Mouse (Mus musculus): ENCODE measurements at regions not wholly inside any gene's neighbourhood (a gene's known extent, or its start where the extent isn't known, plus 50 kb on each side); places are given as distances from the start of the nearest gene placed in this dataset.

- DNase-seq (ENCODE audit: low spot score): no peak
These were observed 351.8 kb downstream of the Osr1 start for GRCm38 (mm10) chr12:9921591-9922198.

- no peak for DNase-seq (ENCODE audit: low spot score)
These were observed 354.6 kb downstream of the Osr1 start for GRCm38 (mm10) chr12:9924561-9924960.

- DNase-seq (ENCODE audit: low spot score): peak; percentile 28
These were observed 364.2 kb downstream of the Osr1 start for GRCm38 (mm10) chr12:9934158-9934557.

- DNase-seq (ENCODE audit: low spot score): no peak
These were observed 371.4 kb downstream of the Osr1 start for GRCm38 (mm10) chr12:9941357-9941756.

GRCm38 (mm10) chr12:9941823-9942222 lies 371.9 kb downstream of the Osr1 start:
- no peak for DNase-seq (ENCODE audit: low spot score)

- DNase-seq (ENCODE audit: low spot score): no peak
These were observed 378.9 kb downstream of the Osr1 start for GRCm38 (mm10) chr12:9948784-9949183.

GRCm38 (mm10) chr12:9952372-9952771 lies 382.5 kb downstream of the Osr1 start:
- no peak for DNase-seq (ENCODE audit: low spot score)

GRCm38 (mm10) chr12:9954178-9954888 lies 384.4 kb downstream of the Osr1 start:
- DNase-seq (ENCODE audit: low spot score): no peak

- DNase-seq (ENCODE audit: low spot score): no peak
These were observed 399.5 kb downstream of the Osr1 start for GRCm38 (mm10) chr12:9969390-9969789.

- DNase-seq (ENCODE audit: low spot score): no peak
These were observed 399.0 kb upstream of the Nt5c1b start for GRCm38 (mm10) chr12:9970771-9971170.

- DNase-seq (ENCODE audit: low spot score): peak; percentile 20
These were observed 391.2 kb upstream of the Nt5c1b start for GRCm38 (mm10) chr12:9978494-9979112.

- peak; percentile 37 for DNase-seq (ENCODE audit: low spot score)
These were observed 390.7 kb upstream of the Nt5c1b start for GRCm38 (mm10) chr12:9979113-9979507.

- DNase-seq (ENCODE audit: low spot score): no peak
These were observed 378.5 kb upstream of the Nt5c1b start for GRCm38 (mm10) chr12:9991305-9991704.

- DNase-seq (ENCODE audit: low spot score): no peak
These were observed 374.1 kb upstream of the Nt5c1b start for GRCm38 (mm10) chr12:9995670-9996069.

- no peak for DNase-seq (ENCODE audit: low spot score)
These were observed 373.2 kb upstream of the Nt5c1b start for GRCm38 (mm10) chr12:9996455-9997189.

- DNase-seq (ENCODE audit: low spot score): no peak
These were observed 372.6 kb upstream of the Nt5c1b start for GRCm38 (mm10) chr12:9997190-9997561.

- no peak for DNase-seq (ENCODE audit: low spot score)
These were observed 372.2 kb upstream of the Nt5c1b start for GRCm38 (mm10) chr12:9997571-9997970.

- no peak for DNase-seq (ENCODE audit: low spot score)
These were observed 369.8 kb upstream of the Nt5c1b start for GRCm38 (mm10) chr12:9999933-10000332.

- DNase-seq (ENCODE audit: low spot score): no peak
These were observed 361.3 kb upstream of the Nt5c1b start for GRCm38 (mm10) chr12:10008473-10008872.

- DNase-seq (ENCODE audit: low spot score): no peak
These were observed 352.8 kb upstream of the Nt5c1b start for GRCm38 (mm10) chr12:10016710-10017581.

GRCm38 (mm10) chr12:10035479-10035878 lies 334.3 kb upstream of the Nt5c1b start:
- DNase-seq (ENCODE audit: low spot score): no peak
